Mouse (Mus musculus): Measurements from ENCODE around the gene Cdk8.

DNA sequence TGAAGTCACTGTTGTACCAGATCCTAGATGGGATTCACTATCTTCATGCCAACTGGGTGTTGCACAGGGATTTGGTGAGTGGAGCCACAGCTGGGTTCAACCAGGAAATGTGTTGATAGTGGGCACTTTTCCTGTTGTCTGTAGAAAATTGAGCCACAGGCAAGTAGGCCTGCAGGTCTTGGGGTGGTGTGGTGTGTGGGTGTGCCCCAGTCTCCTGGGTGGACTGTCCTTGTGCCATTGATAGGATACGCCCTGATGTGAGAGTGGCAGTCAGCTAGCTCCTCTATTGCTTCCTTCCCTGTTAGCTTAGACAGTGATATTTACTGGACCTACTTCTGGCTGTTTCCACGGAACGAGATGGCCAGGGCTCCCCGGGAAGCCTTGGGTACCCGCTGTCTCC is 40.6 kb downstream of the Cdk8 start:
- TF ChIP-seq CTCF (IDR thresholded peaks at IDR 0.05; ENCODE audit: borderline replicate concordance, control insufficient read depth, extremely low read depth, insufficient read depth, low read length, poor library complexity), result no peak
- no peak for TF ChIP-seq POLR2A (IDR thresholded peaks at IDR 0.05; ENCODE audit: control insufficient read depth, extremely low read depth, insufficient read depth, low read length, poor library complexity)
